Mouse (Mus musculus) urinary bladder, postnatal 10 days (tissue): ENCODE measurements around the gene Art3.
A peak's percentile ranks its signal among the peaks of the same experiment; 100 is the strongest.

ENCODE experiments used
- DNase-seq: peaks from one replicate; pipeline ENCODE4 v3.0.0; 2022; ENCODE audit warnings: low spot score

Art3 gene

DNA sequence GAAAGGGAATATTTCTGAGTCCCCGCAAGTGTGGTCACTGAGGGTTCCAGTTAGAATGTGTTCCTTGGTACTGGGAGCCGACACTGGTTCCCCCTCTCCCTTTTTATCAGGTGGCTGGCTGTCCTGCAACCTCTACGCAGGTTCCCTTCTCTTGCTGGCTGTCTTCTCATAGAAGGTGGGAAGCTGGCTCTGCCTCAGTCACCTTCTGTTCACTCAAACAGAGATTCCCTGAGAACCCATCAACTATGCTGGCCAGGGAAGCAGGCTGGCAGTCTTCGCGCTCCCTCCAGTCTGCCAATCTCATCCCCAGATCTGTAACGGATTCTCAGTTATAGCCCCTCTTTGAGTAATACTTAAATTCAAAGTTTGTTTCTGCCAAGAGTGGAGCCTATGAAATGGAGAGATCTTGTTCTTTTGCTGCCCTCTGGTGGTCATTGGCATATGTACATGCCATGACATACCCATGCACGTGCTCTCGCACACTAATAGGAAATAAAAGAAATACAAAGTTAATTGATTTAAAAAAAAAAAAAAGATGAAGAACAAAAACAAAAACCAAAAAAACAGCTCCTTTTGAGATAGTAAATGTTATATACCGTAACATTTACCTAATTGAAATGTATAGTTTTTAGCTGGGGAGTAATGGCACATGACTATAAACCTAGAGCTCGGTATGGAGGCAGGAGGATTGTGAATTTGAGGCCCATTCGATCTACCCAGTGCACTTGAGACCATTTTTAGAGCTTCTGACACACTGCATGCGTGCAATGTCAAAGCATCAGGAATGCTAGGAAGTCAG lies 50.1 kb downstream of the Art3 start:
- DNase-seq: peak; percentile 34

DNA sequence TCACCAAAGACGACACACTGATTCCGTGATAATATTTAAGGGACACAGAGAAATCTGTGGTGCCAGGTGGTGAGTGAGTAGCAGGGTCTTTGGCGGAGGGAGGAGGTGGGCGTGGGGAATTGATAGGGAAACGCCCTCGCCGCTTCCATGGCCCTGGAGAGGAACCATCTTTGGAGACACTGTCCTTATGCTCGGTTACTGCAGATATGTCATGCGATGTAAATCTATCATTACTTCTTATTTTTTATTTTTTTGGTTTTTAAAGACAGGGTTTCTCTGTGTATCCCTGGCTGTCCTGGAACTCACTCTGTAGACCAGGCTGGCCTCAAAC lies 50.7 kb downstream of the Art3 start:
- DNase-seq: no peak

DNA sequence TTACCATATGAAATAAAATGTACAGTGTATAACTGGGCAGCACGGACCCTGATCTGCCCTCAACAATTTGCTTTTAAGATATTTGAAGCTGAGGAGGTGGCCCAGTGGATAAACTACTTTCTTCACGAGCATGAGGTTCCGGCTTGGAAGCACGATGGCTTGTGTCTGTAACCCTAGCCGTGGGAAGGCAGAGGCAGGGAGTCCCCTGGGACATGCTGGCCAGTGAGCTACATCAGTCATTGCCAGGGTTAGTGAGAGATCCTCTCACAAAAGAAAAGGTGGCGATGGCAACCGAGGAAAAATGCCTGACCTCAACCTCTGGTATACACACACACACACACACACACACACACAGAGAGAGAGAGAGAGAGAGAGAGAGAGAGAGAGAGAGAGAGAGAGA lies 52.1 kb downstream of the Art3 start:
- DNase-seq: no peak

DNA sequence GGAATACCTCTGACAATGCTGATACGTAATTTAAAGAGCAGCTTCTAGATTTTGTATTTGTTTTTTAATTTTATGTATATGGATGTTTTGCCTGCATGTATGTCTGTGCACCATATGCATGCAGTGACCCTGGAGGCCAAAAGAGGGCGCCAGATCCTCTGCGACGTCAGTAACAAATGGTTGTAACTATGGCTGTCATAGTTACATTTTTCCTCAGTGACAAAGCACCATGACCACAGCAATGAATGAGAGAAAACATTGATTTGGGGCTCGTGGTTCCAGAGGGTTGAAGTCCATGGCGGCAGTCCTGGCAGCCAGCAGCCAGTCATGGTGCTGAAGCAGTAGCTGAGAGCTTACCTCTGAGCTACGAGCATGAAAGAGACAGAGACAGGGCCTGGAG lies 53.2 kb downstream of the Art3 start:
- no peak for DNase-seq

DNA sequence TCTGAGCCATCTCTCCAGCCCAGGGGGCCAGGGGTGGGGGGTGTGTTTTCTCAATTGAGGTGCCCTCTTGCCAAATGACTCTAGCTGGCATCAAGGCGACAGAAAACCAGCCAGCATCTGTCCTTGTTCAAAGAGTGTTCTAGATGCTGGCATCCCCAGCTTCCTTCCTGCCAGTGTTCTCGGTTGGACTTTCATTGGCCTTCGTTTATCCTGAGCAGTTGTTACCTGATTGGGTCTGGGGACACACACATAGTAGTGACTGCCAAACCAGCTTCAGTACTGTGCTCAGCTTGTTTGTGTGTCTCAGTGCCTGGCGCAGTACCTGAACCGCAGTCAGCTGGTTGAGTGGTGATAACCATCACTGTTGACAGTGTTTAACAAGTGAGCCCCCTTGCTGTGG lies 54.5 kb downstream of the Art3 start:
- no peak for DNase-seq

DNA sequence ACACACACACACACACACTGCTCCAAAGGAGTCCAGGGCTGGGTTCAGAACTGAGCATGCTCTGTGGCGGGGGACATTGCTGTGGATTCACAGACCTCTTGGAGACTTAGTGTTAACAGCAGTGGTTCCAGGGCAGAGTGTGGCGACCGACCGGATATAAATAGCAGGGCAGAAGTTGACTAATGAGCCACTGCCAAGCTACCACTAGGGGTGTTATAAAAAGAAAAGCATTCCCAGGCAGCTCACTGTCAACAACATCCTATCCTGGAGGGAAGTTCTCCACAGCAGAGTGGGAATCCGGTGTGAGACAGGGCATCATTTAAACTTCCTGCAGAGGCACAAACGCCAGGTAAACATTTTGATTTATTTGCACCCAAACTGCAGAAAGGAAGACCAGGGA lies 55.0 kb downstream of the Art3 start:
- DNase-seq: no peak

DNA sequence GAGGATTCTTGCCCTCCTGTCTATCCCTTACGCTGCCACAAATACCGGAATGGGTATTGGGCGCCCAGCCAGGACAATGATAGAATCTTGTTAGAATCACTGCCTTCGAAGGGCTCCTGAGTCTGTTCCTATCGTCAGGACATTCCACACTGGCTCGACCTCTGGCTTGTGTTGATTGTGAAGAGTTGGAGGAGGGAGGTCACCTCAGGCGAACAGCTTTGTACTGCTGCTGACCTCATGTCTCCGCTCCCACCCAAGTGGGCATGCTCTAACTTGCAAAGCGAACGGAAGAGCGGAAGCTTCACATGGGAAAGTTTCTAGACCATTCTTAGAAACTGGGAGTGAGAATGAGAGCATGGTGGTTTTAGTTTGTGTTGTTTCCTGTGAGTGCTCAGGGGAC lies 55.8 kb downstream of the Art3 start:
- DNase-seq: no peak

DNA sequence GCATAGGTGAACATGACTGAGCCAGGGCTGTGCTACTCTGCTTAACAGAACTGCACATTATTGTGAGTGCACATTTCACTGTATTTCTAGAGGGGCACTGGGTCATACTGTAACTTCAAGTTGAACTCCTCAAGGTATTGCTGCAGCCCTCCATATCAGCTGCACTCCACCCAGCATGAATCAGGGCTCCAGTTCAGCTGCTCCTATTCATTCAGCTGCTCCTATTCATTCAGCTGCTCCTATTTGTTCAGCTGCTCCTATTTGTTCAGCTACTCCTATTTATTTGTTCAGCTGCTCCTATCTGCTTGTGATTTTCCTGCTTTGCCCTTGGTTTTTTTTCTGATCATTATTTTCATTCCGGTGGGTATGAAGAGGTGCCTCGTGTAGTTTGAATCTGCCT lies 58.4 kb downstream of the Art3 start:
- DNase-seq: no peak

DNA sequence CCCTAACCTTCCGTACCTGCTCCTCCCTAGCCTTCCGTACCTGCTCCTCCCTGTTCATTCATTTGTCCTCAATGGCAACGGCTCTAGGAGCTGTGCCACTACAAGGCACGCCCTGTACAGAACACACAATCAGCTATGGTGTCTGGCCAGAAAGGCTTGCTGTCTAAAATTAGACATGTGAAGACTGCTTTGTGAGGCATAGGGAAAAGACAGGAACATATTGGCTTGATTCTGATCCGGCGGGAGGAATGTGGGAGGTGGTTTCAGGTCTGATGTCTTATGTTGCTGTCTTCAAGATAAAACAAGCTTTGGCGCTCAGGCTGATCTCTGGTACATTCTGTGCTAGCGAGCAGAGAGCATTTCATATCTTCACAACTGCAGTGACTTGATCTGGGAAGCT lies 59.0 kb downstream of the Art3 start:
- DNase-seq: no peak

DNA sequence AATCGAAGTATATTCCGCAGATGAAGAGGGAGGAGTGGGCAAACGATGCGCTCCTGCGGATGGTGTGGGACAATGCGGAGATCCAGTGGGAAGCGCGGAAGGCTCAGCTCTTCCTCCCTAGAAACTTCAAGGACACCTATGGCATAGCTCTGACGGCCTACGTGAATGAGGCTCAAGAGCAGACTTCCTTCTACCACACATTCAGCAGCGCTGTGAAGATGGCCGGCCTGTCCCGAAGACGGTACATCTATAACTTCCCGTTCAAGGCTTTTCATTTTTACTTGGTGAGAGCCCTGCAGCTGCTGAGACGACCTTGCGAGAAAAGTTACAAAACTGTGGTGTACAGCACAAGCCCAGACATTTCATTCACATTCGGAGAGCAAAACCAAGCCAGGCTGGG lies 60.9 kb downstream of the Art3 start:
- no peak for DNase-seq

DNA sequence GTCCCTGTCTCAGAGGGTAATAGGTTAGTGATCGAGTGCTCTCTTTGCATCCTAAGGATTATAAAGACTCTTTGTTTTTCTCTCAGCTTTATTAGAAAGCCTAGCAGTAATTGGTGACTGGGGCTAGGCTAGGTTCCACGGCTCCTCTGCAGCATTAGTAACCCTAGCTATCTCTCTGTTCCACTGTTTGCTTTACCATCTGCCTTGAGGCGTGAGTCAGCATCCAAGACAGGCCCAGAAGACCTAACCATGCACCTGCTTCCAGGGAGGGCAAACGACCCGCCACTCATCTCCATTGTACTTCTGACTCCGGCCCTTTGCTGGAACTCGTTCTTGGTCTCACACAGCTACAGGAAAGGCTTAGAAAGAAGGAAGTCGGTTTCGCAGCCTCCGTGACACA lies 62.2 kb downstream of the Art3 start:
- no peak for DNase-seq

DNA sequence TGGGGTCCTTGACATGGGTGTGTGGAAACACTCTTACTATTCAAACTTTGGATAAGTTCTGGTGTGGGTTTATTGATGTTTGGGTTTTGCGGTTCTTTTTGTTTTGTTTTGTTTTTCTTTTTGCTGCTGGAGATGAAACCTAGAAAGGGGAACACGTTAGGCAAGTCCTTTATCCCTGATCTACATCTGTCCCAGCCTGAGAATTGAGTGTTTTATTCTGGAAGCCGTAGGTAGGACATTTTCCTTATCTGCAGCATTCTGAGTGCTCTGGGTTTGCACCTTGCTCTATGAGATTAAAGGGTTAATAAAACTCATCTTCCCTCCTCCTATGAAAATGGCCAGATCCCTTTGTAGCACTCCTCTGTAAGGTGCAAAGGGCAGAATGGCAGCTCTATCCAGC lies 64.1 kb downstream of the Art3 start:
- no peak for DNase-seq

DNA sequence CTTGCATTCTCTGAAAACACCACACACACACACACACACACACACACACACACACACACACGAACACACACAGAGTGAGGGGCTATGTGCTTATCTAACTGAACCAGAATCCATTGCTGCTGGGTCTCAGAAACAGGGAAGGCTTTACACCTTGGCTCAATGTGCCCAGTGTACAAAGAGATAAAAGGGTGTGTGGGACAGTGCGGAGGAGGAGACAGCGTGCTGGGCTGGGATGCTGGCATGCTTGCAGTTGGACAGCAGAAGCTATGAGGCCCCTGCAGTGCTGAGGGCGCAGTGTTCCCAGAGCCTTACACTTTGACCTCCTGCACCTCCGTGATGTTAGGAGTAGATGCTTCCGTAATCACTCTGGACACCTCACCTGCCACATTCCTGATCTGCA lies 64.8 kb downstream of the Art3 start:
- no peak for DNase-seq

DNA sequence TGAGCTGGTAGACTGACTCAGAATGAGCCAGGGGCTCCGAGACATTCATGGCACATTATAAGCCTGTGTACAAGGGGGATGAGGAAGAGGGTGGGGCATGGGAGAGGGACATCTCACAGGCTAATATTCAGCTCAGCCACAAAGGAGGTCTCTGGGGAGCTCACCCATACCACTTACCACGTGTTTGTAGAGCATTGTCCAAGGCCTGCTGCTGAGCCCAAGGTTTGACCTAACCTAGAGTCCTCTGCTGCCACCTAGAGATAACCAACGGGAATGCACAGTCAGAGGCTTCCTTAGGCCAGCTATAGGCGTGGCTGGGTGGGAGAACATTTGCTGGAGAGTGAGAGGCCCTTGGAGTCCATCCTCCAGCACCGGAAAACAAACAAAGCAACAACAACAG lies 66.5 kb downstream of the Art3 start:
- DNase-seq: no peak

DNA sequence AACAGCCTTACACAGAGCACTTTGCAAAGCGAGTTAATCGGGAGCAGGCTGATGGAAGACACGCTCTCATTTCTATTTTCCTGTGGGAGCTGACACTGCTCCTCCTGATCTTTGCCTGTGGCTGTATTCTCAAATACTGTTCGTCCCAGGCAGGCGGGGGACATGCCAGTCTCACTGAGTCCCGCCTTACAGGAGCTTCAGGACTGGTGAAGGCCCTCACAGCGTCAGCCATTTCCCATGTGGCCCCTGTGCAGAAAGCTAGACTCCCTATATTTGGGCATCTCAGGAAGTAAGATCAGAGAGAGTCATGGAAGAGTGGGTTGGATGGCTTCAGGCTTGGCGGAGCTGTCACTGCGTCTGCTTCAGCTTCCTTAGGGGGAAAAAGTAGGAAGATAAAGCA lies 71.2 kb downstream of the Art3 start:
- DNase-seq: no peak

DNA sequence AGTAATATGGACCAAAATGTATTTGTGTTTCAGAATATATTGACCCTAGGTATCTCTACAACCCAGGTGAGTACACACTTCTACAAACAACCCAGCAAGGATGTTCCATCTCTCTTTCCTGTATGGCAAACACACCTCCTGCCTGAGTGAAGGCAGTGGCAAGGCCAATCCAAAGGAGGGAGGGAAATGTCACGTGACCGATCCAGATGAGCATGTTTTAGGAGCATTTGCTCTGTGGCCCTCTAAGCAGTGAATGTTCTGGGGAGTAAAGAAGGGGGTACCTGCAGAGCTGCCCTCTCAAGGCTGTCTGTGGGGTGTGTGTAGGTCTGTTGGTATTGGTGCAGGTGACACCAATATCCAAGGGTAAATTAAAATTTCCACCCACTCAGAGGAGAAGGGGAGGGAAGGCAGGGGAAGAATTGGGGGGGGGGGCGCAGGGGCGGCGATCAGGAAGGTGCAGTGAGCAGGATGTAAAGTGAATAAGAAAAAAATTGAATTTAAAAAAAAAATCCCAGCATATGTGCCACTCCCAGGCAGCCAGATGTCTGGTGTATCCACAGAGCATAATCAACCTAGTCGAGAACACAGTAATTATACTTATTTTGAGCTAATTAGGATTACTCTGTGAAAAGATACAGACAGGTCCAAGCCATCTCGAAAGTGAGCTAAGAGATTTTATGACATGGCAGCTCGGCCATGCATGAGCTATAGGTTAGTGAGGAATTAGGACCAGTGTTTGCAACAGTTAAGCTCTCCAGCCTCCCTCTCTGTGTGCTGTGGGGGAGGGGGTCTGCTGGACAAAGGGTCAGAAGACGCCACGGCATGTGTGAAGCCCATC lies 72.2 kb downstream of the Art3 start:
- DNase-seq: no peak

DNA sequence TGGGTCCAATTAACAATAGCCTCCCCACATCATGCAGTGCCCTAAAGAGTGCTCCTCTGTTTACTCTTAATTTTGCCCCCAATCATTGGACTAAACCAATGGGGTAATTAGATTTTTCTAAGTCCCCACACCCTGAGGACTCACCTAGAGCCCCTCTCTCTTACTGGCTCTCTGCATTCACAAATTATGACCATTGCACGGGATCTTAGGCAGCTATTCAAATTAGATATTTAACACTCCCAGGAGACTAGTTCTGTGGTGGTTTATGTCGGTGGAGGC lies 72.7 kb downstream of the Art3 start:
- DNase-seq: no peak

DNA sequence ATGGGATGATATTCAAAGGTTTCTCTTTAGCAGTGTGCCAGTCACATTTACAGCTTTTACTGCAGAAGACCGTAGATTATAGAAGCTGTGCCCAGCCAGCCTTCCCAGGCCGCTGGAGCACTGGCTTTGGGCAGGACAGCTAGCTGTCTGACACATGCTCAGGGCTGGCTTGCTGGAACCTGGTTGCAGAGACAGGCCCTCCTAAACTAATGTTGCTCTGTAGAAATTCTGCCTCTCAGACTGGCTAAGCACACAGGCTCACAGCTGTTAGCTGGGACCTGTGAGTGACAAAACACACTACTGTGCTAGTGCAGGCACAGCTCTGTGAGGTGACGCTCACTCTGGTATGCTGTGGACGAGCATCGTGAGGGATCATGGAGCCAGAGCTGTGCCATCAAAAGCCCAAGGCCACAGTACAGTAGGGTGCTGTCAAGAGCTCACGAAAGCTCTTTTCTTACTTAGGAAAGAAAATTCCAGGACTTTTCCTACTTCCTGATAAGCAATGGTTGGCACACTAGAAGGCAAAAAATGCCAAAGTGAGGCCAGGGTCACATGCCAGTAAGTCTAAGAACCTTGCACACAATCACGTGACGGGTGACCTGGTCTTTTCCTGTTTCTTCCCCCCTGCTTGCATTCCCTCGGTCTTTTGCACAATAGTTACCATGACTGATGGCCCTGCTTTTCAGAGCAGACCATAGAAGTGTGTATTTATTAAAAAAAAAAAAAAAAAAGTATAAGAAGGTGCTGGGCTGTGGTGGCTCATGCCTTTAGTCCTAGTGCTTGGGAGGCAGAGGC lies 77.9 kb downstream of the Art3 start:
- no peak for DNase-seq

DNA sequence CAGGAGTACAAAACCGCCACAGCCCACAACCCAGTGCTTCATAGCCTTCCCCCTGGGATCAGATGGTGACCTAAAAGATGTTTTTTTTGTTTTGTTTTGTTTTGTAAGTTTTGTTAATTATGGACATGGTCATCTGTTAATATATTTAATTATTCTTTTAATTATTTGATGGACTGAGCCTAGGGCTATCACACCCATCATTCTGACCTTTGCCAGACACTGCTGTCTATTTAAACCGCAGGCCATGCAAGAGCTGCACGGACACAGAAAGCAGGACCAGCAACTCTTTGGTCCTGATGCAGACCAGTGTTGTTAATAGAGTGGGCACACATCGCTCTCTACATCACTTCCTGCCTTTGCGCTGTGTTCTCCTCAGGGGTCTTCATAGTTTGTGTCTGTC lies 78.9 kb downstream of the Art3 start:
- DNase-seq: no peak

DNA sequence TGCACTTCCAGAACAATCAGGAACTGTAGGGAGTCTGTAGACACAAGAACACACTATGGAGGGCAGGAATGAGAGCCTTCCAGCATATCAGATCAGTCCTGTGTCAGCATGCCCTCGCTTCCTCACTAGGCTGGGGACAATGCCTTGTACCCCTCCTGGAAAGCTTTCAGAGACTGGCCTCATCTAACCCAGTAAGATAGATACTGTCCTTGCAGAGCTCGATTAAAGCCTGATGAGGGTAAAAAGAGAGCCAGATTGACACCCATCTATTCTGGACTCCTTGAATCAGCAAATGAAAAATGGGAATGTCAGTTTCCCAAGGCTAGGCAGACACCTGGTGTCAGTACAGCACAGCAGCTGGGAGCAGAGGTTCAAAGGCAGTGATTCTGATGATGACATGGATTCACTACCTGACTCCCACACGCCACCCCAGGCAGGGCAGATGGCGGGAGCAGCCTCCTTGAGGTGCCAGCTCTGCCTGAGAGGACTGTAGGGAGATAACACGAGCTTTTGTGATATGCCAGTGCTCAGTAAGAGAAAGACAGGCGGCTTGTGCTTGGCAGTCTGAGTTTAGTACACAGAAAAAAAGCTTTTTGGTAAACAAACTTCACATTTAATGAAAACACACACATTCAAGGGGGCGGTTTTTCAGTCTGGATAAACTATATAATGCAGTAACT lies 80.0 kb downstream of the Art3 start:
- no peak for DNase-seq

DNA sequence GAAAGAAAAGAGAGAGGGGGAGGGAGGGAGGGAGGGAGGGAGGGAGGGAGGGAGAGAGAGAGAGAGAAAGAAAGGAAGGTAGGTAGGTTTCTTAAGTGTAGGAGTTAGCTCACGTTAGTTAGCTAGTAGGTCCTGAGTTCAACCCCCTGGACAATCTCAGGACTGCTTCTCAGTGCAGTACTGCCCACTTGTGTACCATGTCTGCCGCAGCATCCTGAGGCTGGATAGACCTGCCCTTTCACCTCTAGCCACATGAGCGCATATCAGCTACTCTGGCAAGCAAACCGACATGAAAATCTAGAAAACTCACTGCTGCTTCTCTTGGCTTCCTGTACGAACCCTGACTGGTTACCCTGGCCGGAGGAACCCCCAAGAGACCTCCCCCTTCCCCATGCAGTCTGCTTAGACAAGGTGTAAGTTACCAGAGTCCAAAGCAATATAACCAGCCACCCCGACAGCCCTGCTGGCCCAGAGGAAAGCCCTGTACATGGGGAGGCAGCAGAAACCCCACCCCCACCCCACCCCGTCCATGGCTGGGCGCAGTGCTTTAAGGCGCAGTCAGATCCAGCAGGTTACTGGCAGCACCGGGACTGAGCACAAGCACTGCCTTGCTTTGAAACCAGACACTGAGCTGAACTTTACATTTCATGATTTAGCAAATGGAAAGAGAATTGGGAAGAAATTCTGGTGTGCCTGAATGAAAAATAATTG lies 81.8 kb downstream of the Art3 start:
- no peak for DNase-seq

DNA sequence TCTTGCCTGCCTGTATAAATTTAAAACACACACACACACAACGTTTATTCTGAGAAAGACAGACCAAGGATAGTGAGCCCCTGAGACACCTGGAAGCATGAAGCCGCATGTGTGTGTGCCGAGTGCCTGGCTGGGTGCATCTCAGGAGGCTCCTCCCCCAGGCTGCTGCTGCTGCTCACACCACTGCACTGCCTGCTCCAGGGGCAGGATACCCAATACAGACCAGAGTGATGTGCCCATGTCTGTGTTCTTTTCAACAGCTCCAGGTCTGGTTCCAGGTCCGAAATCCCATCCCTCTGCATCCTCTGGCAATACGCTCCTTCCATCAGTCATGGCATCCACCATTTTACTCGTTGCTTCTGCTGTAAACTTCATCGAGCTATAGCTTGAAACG lies 82.4 kb downstream of the Art3 start:
- no peak for DNase-seq
